Mouse (Mus musculus) G1E (cell line): Measurements from ENCODE around the gene Mgmt.

ENCODE experiments used
- CTCF ChIP-seq: IDR thresholded peaks from 2 replicates; pipeline ENCODE4 v1.5.1; 2012; ENCODE audit warnings: low read depth, low read length, inconsistent platforms, mixed read lengths
- GATA1 ChIP-seq: IDR thresholded peaks from 2 replicates; pipeline ENCODE4 v1.6.1; 2012; ENCODE audit warnings: borderline replicate concordance, low read length, inconsistent platforms, mixed read lengths
- GATA2 ChIP-seq: IDR thresholded peaks from 2 replicates; pipeline ENCODE4 v1.6.1; 2012; ENCODE audit warnings: low read depth, low read length, inconsistent platforms, borderline replicate concordance
- POLR2AphosphoS5 ChIP-seq: IDR thresholded peaks from 2 replicates; pipeline ENCODE4 v1.6.1; 2012; ENCODE audit warnings: low read depth, low read length, inconsistent platforms; ENCODE audit not compliant: insufficient replicate concordance
- TAL1 ChIP-seq: conservative IDR thresholded peaks from 2 replicates; pipeline ENCODE4 v1.6.1; 2012; ENCODE audit warnings: low read depth, low read length, inconsistent platforms, mixed read lengths

DNA sequence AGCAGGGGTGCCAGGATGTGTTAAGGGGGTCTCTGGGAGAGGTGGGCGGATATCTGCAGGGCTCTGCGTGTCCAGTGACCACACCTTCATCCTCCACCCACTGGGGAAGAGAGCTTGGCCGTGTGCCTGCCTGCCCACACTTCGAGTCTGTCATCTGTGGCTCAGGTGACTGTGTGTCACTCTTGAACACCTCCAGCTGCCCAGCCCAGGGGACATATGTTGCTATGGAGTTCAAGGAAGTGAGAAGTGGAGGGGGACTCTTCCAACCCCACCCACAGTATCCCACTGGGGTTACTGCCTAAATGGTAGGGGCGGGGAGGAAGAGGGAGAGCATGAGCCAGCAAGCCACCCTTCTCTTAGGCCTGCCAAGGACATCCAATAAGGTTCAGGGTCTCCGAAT is 192.7 kb downstream of the Mgmt start:
- TF ChIP-seq GATA1 (no peak), TAL1 (no peak), CTCF (no peak), GATA2 (no peak), POLR2AphosphoS5 (no peak)
